Mouse (Mus musculus) C2C12 (cell line): ENCODE data around the gene Nipsnap2.

Experiments
- CTCF ChIP-seq: IDR thresholded peaks from one replicate; pipeline ENCODE4 v1.5.1; 2011; ENCODE audit not compliant: control insufficient read depth, insufficient read depth, insufficient read length
- FOSL1 ChIP-seq: IDR thresholded peaks from one replicate; pipeline ENCODE4 v1.8.0; 2011; ENCODE audit warnings: mild to moderate bottlenecking, low read length; ENCODE audit not compliant: poor library complexity, insufficient read depth, severe bottlenecking
- MYOD1 ChIP-seq: IDR thresholded peaks from one replicate; pipeline ENCODE4 v1.6.1; 2011; ENCODE audit warnings: low read depth; ENCODE audit not compliant: control insufficient read depth, insufficient read length

DNA sequence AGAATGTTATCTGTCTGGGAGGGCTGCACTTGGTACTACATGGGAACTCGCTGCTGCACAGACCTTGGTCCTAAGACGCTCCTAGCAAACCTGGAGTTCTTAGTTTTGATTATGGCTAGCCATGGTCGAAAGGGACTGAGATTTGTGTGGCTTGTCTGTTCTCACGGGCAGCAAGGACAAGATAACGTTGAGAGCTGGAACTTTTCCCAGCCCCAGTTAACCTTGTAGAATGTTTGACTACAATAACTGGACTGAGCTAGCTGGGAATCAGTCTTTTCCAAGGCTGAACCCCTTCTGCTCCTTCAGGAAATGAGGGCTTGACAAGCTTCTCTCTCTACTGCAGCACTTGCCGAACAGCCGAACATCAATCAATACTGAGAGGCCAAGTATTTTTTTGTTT lies 37.2 kb upstream of the Nipsnap2 start:
- no peak for TF ChIP-seq CTCF
- TF ChIP-seq FOSL1 = no peak
- no peak for TF ChIP-seq MYOD1
